Mouse (Mus musculus): ENCODE results near the gene Zfp322a.

Zfp322a gene

DNA sequence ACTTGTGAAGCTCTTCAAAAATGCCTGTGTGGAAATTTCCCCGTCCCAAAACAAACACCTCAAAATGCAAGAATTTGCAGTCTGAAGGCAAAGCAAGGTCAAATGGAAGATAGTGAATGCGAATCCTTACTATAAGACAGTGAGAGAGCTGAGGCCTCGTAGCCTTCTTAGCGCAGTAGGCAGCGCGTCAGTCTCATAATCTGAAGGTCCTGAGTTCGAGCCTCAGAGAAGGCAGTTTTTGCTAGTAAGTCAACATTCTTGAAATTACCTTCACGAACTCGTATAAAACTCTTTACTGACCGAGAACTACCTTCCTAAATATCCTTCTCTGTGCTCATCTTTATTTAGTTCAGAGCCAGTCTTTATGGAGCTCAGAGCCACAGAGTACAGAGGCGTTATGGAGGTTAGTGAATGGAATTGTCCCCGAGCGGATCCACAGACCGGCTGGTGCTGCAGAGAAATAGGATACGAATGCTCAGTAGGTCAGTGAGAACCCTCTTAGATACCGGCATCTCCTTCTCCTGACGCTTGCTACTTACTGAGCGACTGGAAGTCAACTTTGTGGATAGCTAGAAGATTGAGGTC is 51.6 kb downstream of the Zfp322a start:
- peak; percentile 93 for DNase-seq (ENCODE audit: low read depth, low spot score)

DNA sequence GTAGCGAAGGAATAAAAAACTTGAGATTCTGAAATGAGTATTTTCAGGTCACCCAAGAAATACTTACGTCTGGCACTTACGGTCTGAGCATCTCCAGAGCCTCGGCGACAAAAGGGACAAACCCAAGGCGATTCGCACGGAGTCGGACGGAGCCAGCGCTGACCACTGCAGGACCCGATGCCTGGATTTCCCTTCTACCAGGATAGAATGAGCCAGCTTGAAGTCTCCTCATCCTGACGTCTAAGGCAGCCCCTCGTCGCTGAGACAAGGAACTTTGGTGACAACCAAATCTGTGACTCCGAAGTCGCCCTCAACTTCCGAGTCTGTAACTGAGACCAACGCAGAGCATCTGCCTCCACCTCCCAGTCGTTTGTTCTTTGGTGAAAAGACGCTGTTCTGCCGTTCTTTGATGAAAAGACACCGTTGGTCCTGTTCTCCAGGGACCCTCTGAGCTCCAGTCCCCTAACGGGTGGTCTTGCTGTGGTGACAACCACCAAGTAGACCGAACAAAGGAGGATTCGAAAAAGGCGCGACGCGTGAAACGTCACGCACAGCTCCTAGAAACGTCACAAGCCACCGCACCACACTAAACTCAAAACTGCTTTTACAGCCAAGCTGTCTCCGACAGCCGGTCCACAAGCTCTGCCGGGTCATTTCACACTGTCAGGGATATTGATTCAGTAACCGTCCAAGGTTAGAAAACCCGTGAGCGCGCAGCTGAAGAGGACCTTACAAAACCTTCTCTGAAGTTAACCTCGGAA is 55.9 kb downstream of the Zfp322a start:
- no peak for DNase-seq (ENCODE audit: low read depth, low spot score)

DNA sequence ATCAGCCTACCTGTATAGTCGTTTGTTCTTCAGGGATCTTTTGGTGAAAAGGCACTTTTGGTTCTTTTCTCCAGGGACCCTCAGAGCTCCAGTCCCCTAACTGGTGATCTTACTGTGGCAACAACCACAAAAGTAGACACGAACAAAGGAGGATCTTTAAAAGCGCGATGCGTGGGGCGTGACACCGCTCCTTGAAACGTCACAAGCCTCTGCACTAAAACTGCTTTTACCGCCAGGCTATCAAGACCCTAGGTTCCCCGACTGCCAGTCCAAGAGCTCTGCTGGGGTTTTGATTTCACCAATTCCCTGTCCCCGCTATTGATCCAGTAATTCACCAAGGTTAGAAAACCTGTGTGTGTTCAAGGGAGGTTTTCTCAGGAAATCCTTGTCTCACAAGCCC is 59.0 kb downstream of the Zfp322a start:
- DNase-seq (ENCODE audit: low read depth, low spot score): no peak

DNA sequence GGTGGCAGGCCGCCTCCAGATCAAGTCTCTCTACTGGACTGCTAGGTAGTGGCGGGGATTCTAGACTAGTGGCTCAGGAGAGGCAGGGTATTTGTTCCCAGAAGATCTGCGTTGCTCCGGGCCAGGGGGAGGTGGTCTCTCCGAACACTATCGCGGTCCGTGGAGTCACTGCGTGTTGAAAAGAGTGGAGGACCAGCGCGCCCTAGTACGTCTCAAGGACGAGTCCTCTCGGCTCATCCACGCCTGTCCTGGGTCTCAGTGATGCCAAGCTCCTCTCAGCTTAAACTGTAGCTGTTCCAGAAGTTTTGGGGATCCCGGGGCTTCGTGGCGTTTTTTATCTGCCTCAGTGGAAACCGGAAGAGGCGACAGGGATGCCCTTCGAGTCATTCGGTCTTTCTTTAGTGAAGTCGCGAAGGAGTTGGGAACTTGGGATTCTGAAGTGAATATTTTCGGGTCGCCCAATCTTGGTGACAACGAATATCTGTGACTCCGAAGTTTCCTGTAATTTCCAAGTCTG is 59.5 kb downstream of the Zfp322a start:
- peak; percentile 63 for DNase-seq (ENCODE audit: low read depth, low spot score)

DNA sequence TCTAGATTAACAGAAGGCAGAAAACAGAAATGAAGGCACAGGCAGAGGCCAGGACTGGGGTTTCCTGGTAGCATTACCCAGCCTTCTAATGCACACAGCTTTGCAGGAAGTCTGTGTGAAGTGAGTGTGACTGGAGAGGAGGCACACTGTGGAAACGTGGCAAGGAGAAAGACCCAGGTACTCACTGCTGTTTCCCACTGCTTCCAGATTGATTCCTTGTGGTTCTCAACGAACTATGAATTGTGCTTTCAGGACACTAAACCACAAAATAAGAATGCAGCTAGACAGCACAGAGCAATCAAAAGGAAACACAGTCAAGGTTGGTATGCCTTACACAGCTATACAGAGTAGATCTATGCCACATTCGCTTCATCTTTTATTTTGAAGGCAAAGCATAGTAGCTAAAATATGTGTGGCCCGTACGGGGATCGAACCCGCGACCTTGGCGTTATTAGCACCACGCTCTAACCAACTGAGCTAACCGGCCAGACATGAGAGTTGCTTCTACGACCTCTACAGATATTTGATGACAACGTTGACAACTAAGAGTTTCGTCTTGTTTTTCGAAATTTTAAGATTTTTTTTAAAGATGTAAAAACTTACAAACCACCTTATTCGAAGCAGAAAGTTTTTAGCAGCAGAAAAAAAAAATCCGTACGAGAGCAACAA is 60.2 kb downstream of the Zfp322a start:
- peak; percentile 81 for DNase-seq (ENCODE audit: low read depth, low spot score)

DNA sequence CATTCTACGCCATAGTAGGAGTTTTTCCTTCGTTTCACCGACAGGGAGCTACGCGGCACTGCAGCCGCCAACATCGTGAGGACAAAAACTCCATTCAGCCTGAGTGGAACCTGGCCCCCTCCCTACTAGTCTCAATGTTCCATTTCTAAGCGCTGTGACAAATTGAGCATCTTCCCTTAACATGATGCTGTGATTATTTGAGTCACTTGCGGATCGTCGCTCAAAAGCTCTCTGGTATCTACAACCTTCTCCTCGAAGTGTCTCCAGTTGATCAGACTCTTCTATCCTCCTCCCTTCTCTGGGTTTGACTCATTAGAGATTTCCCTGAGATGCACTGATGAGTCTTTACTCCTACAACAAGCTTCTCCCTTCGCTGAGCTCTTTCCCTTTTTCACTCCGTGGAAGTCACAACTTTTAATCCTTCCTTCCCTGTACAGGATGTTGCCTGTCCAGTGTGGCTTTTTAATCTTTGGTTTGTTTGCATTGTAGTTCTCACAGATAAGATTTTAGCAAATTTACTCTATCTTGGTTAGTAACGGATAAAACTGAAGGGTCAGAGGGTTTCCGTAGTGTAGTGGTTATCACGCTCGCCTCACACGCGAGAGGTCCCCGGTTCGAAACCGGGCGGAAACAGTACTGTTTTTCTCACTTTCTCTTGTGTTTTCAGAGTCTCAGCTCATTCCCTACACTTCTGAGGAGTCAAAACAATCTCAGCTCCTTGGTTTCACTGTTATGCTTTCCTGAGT is 61.8 kb downstream of the Zfp322a start:
- DNase-seq (ENCODE audit: low read depth, low spot score): peak; percentile 85

DNA sequence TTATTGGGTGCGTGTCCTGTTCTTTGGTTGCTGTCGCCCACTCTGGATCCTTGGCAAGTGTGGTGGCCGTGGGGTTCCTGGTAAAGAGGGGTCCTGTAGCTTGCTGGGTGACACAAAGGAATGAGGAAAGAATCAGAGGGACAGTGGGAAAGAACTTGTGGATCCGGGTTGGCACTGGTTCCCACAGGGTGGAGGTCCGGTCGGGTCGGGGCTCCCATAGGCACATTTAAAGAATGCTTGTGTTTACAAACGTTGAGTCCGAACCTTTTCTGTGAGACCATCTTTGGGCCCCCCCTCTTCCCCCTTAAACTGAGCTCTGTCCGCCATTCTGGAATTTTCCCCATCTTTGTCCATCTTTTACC is 62.3 kb downstream of the Zfp322a start:
- no peak for DNase-seq (ENCODE audit: low read depth, low spot score)
